Mouse (Mus musculus) CH12.LX (cell line): Measurements from ENCODE around the gene Gm10681.
"Not testable (repeated sequence)": the region's sequence is repeated elsewhere in the genome, so short reads cannot be mapped to it uniquely, and the experiment has no call there.

Experiments
- CTCF ChIP-seq, 2 experiments: IDR thresholded peaks in 1 of 2; conservative IDR thresholded peaks in 1 of 2; 2 replicates each; pipeline ENCODE4 v1.5.1; 2011 to 2012; ENCODE audit warnings: low read depth in 2 of 2, low read length in 2 of 2, improper control_type of control experiment in 1 of 2, inconsistent platforms in 1 of 2, mild to moderate bottlenecking in 1 of 2, moderate library complexity in 1 of 2
- E2F4 ChIP-seq: IDR thresholded peaks from 2 replicates; pipeline ENCODE4 v1.6.1; 2011; ENCODE audit warnings: low read depth, low read length, improper control_type of control experiment; ENCODE audit not compliant: insufficient replicate concordance
- MAX ChIP-seq: IDR thresholded peaks from 2 replicates; pipeline ENCODE4 v1.6.1; 2011; ENCODE audit warnings: low read length, improper control_type of control experiment
- MYC ChIP-seq: IDR thresholded peaks from 2 replicates; pipeline ENCODE4 v1.6.1; 2011; ENCODE audit warnings: low read depth, mild to moderate bottlenecking, improper control_type of control experiment, low read length
- POLR2A ChIP-seq: IDR thresholded peaks from 2 replicates; pipeline ENCODE4 v1.6.1; 2011; ENCODE audit warnings: low read depth, mild to moderate bottlenecking, improper control_type of control experiment, low read length
- TCF12 ChIP-seq: IDR thresholded peaks from 2 replicates; pipeline ENCODE4 v1.6.1; 2014; ENCODE audit warnings: low read depth, mild to moderate bottlenecking, inconsistent platforms, low read length, improper control_type of control experiment
- USF1 ChIP-seq: IDR thresholded peaks from 2 replicates; pipeline ENCODE4 v1.6.1; 2014; ENCODE audit warnings: low read depth, mild to moderate bottlenecking, inconsistent platforms, low read length, improper control_type of control experiment

GRCm38 (mm10) chr3:98614406-98614927 is 25.9 kb upstream of the Gm10681 start:
- not testable (repeated sequence) for TF ChIP-seq CTCF (conservative IDR thresholded peaks at IDR 0.05 in 1 of 2, IDR thresholded peaks at IDR 0.05 in 1 of 2; ENCODE audit: low read depth in 2 of 2, low read length in 2 of 2); POLR2A; TCF12; E2F4; MYC; MAX; USF1
